Mouse (Mus musculus) hematopoietic stem cell, adult 5-6 weeks (primary cell): Measurements from ENCODE around the gene Gng7. TPM values are rescaled to one million over a fixed set of nuclear protein-coding genes. Genes with fewer than 3 reads are reported as not detected.

ENCODE experiments used
- ATAC-seq, 2 experiments: fragments of 125-278 bp in 1 of 2; replicated peaks in 1 of 2; 2 replicates each; pipeline ENCODE4 v1.8.0; 2016 to 2017; ENCODE audit warnings: inconsistent platforms in 2 of 2, mild to moderate bottlenecking in 2 of 2, moderate number of reproducible peaks in 2 of 2, low read depth in 1 of 2, moderate TSS enrichment in 1 of 2; ENCODE audit not compliant: low FRiP score in 2 of 2, poor library complexity in 2 of 2, severe bottlenecking in 2 of 2, insufficient read depth in 1 of 2, low TSS enrichment in 1 of 2
- total RNA-seq: library from RNA; stranded (forward); fragments of 172-1452, 232-1000 nt; gene quantifications from 2 replicates; pipeline ENCODE4 v1.2.3, GENCODE M21; 2017

Gng7 gene
- total RNA-seq, 1 experiment from 2014 or later: 0.50 TPM

GRCm38 (mm10) chr10:80904004-80904693 lies 110.6 kb downstream of the Gng7 start:
- no peak for ATAC-seq

- ATAC-seq: no peak
Measured at GRCm38 (mm10) chr10:80903282-80903681, 111.5 kb downstream of the Gng7 start.

DNA sequence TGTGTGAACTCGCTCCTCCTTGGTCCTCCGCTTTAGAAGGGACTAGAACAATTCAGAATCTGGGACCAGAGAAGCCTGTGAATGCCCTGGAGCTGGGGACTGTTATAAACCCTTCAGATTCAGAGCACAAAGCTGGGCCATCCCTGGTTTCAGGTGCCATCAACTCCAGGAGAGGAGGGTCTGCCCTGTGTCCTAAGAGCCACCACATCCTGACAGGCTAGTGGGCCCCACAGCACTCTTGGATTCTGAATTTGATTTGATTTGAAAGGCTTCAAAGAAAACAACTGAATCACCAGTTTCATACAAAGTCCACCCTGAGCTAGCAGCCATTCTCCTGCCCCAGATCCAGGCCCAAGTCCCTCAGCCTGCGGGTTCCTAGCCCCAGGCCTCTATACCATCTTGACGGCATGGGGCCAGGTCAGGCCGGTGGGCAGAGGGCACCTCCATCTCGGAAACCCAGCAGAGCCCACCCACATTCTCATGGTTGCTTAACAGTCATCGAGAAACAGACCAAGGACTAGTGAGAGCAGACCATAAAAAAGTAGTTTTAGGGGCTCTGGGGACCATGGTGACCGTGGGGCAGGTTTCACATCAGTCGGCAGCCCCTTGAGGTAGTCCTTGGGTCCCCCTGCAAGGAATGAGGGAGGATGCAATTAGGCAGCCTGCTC lies 112.3 kb downstream of the Gng7 start:
- no peak for ATAC-seq

GRCm38 (mm10) chr10:80901409-80902272 lies 113.1 kb downstream of the Gng7 start:
- ATAC-seq: no peak

DNA sequence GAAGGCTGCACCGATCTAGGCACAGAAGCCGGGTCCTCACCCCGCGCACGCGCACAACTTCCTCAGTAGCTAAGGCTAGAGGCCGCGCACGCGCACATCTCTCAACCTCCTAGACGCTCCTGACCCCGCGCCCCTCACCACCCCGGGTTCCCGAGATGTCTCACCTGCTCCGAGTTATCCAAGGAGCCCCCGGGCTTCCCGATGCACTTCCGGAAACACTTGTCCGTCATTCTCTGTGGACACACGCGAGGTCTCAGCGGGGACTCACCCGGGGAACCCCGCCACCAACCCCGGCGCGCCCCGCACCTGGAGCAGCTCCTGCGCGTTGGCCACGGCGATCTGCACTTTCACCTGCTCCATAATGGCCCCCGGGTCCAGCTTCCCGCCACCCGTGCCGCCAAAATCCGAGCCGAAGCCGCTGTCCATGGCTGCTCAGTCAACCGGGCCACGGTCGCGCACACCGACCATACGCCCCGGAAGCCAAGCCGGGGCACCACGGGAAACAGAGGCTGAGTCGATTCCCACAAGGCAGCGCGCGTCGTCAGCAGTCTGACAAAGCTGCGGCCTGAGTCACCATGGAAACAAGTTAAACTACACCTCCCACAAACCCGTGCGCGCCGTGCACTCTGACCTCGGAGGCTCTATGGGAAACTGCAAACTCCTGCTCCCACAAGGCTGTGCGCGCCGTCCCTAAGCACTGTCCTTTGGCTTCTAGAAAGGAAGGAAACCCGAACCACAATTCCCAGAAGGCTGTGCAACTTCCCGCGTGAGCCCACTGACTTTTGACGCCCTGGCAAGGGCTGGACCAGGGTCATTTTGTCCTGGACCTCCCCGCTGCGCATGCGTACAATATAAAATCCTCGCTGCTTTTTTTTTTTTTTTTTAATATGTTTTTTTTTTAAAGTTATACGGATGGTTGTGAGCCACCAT lies 114.2 kb downstream of the Gng7 start, which contains the start of gene Timm13:
Timm13 (minus strand) TSS at position 652 of the 930 bp plus-strand sequence.
- peak; percentile 94 to 96 for ATAC-seq

DNA sequence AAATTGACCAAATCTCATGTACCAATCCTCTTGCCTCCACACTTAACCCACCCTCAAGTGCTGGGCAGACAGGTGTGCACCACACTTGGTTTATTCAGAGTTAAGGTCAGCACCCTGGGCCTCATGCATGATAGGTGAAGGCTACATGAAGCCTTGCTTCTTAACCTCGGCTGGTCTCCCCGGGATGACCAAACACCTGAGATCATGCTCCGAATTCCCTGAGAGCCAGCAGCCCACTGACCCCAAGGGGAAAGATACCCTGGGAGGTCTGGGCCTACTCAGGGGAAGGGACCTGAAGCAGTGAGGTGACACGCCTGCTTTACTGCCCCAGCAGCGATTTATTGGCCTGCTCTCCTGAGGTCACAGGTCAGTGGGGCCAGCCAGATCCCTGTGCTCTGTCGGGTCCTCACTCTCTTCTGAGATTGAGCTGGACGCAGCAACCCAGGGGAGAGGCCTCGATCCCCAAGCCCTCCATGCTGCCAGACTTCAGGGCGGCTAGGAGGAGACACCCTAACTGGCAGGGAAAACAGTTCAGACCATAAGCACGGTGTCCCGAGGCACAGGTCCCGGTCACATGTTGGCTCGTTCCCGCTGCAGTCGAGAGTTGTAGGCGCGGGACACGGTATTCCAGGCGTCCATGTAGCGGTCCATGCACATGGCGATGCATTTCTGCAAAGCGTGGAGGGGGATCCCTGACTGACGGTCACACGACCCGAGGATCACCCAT lies 115.0 kb downstream of the Gng7 start:
- no peak for ATAC-seq

DNA sequence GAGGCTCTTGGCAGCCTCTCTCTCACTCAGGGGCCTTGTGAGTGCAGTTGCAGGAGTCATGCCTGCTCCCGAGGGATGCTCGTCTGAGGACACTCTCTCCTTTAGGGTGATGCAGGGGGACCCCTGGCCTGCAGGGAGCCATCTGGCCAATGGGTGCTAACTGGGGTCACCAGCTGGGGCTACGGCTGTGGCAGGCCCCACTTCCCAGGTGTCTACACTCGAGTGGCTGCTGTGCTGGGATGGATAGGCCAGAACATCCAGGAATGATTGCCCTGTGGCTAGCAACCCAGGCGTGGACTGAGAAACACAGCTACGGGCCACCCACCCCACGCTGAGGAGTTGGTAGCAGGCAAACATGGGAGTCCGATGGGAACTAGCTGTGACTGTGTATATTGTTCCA lies 115.7 kb downstream of the Gng7 start:
- no peak for ATAC-seq

Other genes starting within 250 kb of the Gng7 start
- 12.9 and 24.7 TPM in 2 replicates for gene Sf3a2, start 216.7 kb downstream of the Gng7 start, total RNA-seq
- gene Plekhj1, start 216.3 kb downstream of the Gng7 start, total RNA-seq: 35.8 and 45.6 TPM in 2 replicates
- 0.15 TPM in 1 of 2 replicates, not detected in the other for gene Amh, start 209.7 kb downstream of the Gng7 start, total RNA-seq
- gene Jsrp1, start 201.4 kb downstream of the Gng7 start, total RNA-seq: 0.50 and 0.94 TPM in 2 replicates
- 154 and 289 TPM in 2 replicates for gene Oaz1, start 188.3 kb downstream of the Gng7 start, total RNA-seq
- gene Lingo3, start 170.9 kb downstream of the Gng7 start, total RNA-seq: 0.30 TPM in 1 of 2 replicates, not detected in the other
- gene Lsm7, start 159.7 kb downstream of the Gng7 start, total RNA-seq: 202 and 278 TPM in 2 replicates
- gene Sppl2b, start 159.7 kb downstream of the Gng7 start, total RNA-seq: 14.1 and 30.1 TPM in 2 replicates
- not detected in 2 replicates for gene Tmprss9, start 143.1 kb downstream of the Gng7 start, total RNA-seq
- gene Timm13, start 114.0 kb downstream of the Gng7 start, total RNA-seq: 22.3 and 48.7 TPM in 2 replicates
- gene Lmnb2, start 96.7 kb downstream of the Gng7 start, total RNA-seq: 34.0 and 35.9 TPM in 2 replicates
- 24.2 and 25.4 TPM in 2 replicates for gene Gadd45b, start 84.9 kb downstream of the Gng7 start, total RNA-seq
- gene Diras1, start 10.7 kb upstream of the Gng7 start, total RNA-seq: not detected in 2 replicates
- gene Slc39a3, start 22.5 kb upstream of the Gng7 start, total RNA-seq: 6.9 and 7.2 TPM in 2 replicates
- 34.3 and 39.1 TPM in 2 replicates for gene Sgta, start 45.2 kb upstream of the Gng7 start, total RNA-seq
- 22.6 and 24.8 TPM in 2 replicates for gene Thop1, start 55.1 kb upstream of the Gng7 start, total RNA-seq
- gene Creb3l3, start 83.9 kb upstream of the Gng7 start, total RNA-seq: 1.4 TPM in 1 of 2 replicates, not detected in the other
- gene Map2k2, start 91.0 kb upstream of the Gng7 start, total RNA-seq: 29.8 and 55.8 TPM in 2 replicates
- 7.4 and 13.0 TPM in 2 replicates for gene Zbtb7a, start 120.3 kb upstream of the Gng7 start, total RNA-seq
- gene Pias4, start 153.0 kb upstream of the Gng7 start, total RNA-seq: 7.3 and 8.7 TPM in 2 replicates
- 1,714 and 1,773 TPM in 2 replicates for gene Eef2, start 161.7 kb upstream of the Gng7 start, total RNA-seq
- gene Dapk3, start 168.1 kb upstream of the Gng7 start, total RNA-seq: 29.9 and 30.6 TPM in 2 replicates
- not detected in 2 replicates for gene 4930442H23Rik, start 168.9 kb upstream of the Gng7 start, total RNA-seq
- not detected in 2 replicates for gene Nmrk2, start 187.1 kb upstream of the Gng7 start, total RNA-seq
- not detected in 2 replicates for gene Atcay, start 215.9 kb upstream of the Gng7 start, total RNA-seq
- gene Zfr2, start 218.2 kb upstream of the Gng7 start, total RNA-seq: 0.65 and 6.8 TPM in 2 replicates
- 27.9 and 30.8 TPM in 2 replicates for gene Matk, start 238.0 kb upstream of the Gng7 start, total RNA-seq